Mouse (Mus musculus) stomach, postnatal 0 days (tissue): ENCODE measurements around the gene Neurog2. TPM values are rescaled to one million over a fixed set of nuclear protein-coding genes. Genes with fewer than 3 reads are reported as not detected.

Experiments used
- ATAC-seq: fragments of 200-750 bp; cut with Nextera tagmentation; 2 replicates; pipeline ENCODE4 v1.8.0; 2017; ENCODE audit not compliant: low FRiP score, low TSS enrichment
- DNase-seq: peaks from one replicate; pipeline ENCODE4 v3.0.0-alpha.2; 2016; ENCODE audit warnings: low spot score
- H3K27ac ChIP-seq: fragments of 300-500 bp; sonication (generic); replicated peaks from 2 replicates; pipeline ENCODE4 v1.5.1; 2014; ENCODE audit warnings: mild to moderate bottlenecking, control low read depth
- H3K27me3 ChIP-seq: fragments of 300-500 bp; sonication (generic); 2 replicates; pipeline ENCODE4 v1.6.1; 2014; ENCODE audit warnings: low read length; ENCODE audit not compliant: control insufficient read depth, insufficient read depth
- H3K36me3 ChIP-seq: fragments of 300-500 bp; sonication (generic); 2 replicates; pipeline ENCODE4 v1.6.1; 2014; ENCODE audit warnings: low read length, mixed read lengths; ENCODE audit not compliant: control insufficient read depth, insufficient read depth
- H3K4me1 ChIP-seq: fragments of 300-500 bp; sonication (generic); replicated peaks from 2 replicates; pipeline ENCODE4 v1.6.1; 2014; ENCODE audit warnings: antibody characterized with exemption; ENCODE audit not compliant: control insufficient read depth, insufficient read depth
- H3K4me2 ChIP-seq: fragments of 300-500 bp; sonication (generic); replicated peaks from 2 replicates; pipeline ENCODE4 v1.6.1; 2014; ENCODE audit warnings: low read depth, mild to moderate bottlenecking, control low read depth, moderate library complexity
- H3K4me3 ChIP-seq: fragments of 300-500 bp; sonication (generic); 2 replicates; pipeline ENCODE4 v1.5.1; 2014; ENCODE audit warnings: low read depth, low read length, control low read depth
- H3K9ac ChIP-seq: fragments of 300-500 bp; sonication (generic); 2 replicates; pipeline ENCODE4 v1.6.1; 2014; ENCODE audit warnings: mild to moderate bottlenecking, low read length, control low read depth, mixed read lengths
- H3K9me3 ChIP-seq: fragments of 300-500 bp; sonication (generic); 2 replicates; pipeline ENCODE4 v1.6.1; 2016; ENCODE audit warnings: low read length; ENCODE audit not compliant: control insufficient read depth
- CTCF ChIP-seq: IDR thresholded peaks from 2 replicates; pipeline ENCODE4 v1.5.1; 2016; ENCODE audit warnings: antibody characterized with exemption, low read depth, mild to moderate bottlenecking, moderate library complexity
- EP300 ChIP-seq: optimal IDR thresholded peaks from 2 replicates; pipeline ENCODE3; 2016; ENCODE audit warnings: antibody characterized with exemption
- WGBS: fragments of 180-500 bp; shearing (Covaris S2); extraction: QIAGEN DNeasy Blood & Tissue Kit; methylation state at CpG from one replicate; pipeline ENCODE4 v1.1.7; 2014; 5-methylcytosine and 5-hydroxymethylcytosine counted together
- polyA plus RNA-seq: library from polyadenylated mRNA; unstranded; fragments of >200 nt; fragmentation: Nextera tagmentation; extraction: Ambion mirVana; gene quantifications from 2 replicates; pipeline ENCODE4 v1.2.1, GENCODE M21; 2015

Neurog2 gene
- polyA plus RNA-seq: not detected in 2 replicates

DNA sequence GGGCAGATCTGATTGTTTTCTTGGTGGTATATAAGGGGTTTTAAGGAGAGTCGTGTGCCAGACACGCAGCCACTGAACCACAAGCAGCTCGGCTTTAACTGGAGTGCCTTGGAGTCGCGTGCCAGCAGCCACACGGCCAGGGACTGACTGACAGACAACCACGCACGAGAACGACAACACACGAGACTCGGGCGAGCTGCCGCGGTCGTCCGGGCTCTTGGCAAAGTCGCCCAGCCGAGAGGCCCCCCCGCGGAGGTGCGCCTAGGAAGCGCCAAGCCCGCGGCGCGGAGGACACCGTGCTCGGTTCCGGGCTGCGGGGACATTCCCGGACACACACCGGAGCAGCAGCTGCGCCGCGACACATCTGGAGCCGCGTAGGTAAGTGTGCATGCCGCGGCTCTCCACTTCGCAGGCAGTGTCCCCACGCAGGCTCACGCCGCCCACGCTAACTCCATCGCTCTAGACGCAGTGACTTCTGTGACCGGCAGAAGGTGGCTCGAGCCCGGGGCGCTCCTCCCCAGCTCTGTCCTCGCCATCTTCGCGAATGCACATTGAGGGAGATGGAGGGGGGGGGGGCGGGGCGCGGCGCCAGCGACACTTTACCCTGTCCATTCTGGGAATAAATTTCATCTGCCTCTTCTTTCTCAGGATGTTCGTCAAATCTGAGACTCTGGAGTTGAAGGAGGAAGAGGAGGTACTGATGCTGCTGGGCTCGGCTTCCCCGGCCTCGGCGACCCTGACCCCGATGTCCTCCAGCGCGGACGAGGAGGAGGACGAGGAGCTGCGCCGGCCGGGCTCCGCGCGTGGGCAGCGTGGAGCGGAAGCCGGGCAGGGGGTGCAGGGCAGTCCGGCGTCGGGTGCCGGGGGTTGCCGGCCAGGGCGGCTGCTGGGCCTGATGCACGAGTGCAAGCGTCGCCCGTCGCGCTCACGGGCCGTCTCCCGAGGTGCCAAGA is at the start of gene Neurog2:
TSS of gene Neurog2 (plus strand) at position 56 of the 953 bp plus-strand sequence.
- Histone ChIP-seq H3K27ac (no peak within 1 kb of the TSS), H3K4me2 (peak within 1 kb of the TSS; percentile 70), H3K36me3 (no peaks in the 10 kb centered on the region), H3K9me3 (no peaks in the 10 kb centered on the region), H3K9ac (no peak within 1 kb of the TSS), H3K4me1 (0 out of 2 replicates have a peak, but pooled peaks cover 6% of the 10 kb centered on the region), H3K27me3 (peaks cover 37% of the 10 kb centered on the region), H3K4me3 (peak within 1 kb of the TSS; percentile 43)
- DNase-seq: peak; percentile 25
- ATAC-seq: peak; percentile 48
- TF ChIP-seq CTCF (0 out of 2 replicates have a peak, but pooled peaks have one; percentile 3), EP300 (no peak)
- WGBS: 1% methylated on average over 72 of the region's 92 CpGs

DNA sequence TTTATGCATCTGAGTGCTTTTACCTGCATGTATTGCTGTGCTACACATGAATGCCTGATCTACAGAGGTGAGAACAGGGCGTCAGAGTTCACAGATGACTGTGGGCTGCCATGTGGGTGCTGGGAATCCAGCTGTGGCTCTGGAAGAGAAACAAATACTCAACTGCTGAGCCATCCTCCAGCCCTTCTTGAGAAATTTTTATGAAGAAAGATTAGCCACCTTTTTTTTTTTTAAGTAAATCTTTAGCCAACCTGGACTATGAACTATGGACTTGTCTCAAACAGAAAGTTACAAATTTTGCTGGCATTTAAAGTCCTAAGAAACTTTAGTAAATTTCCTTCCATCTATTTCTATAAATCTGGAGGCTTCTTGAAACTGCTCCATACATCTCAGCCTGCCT is 35.8 kb upstream of the Neurog2 start:
- H3K9ac ChIP-seq: no peak overlapping the region
- no peaks in the 10 kb centered on the region for H3K36me3 ChIP-seq
- H3K4me1 ChIP-seq: no peaks in the 10 kb centered on the region
- H3K9me3 ChIP-seq: no peaks in the 10 kb centered on the region
- no peak overlapping the region for H3K4me2 ChIP-seq
- no peak overlapping the region for H3K4me3 ChIP-seq
- no peak overlapping the region for H3K27ac ChIP-seq
- 71% methylated on average over 1 of the region's 1 CpGs for WGBS
- TF ChIP-seq CTCF: no peak
- TF ChIP-seq EP300: no peak
- no peak for ATAC-seq
- DNase-seq: no peak
- no peaks in the 10 kb centered on the region for H3K27me3 ChIP-seq

- Histone ChIP-seq H3K36me3 (0 out of 2 replicates have a peak, but pooled peaks cover 5% of the 10 kb centered on the region), H3K4me3 (no peak overlapping the region), H3K27me3 (no peaks in the 10 kb centered on the region), H3K9me3 (no peaks in the 10 kb centered on the region), H3K4me1 (no peaks in the 10 kb centered on the region), H3K9ac (no peak overlapping the region), H3K27ac (no peak overlapping the region), H3K4me2 (no peak overlapping the region)
- 94% methylated on average over 2 of the region's 2 CpGs for WGBS
- ATAC-seq: no peak
- TF ChIP-seq EP300 (no peak), CTCF (peak; percentile 55)
- no peak for DNase-seq
These were observed 24.8 kb upstream of the Neurog2 start for GRCm38 (mm10) chr3:127608109-127608508.

DNA sequence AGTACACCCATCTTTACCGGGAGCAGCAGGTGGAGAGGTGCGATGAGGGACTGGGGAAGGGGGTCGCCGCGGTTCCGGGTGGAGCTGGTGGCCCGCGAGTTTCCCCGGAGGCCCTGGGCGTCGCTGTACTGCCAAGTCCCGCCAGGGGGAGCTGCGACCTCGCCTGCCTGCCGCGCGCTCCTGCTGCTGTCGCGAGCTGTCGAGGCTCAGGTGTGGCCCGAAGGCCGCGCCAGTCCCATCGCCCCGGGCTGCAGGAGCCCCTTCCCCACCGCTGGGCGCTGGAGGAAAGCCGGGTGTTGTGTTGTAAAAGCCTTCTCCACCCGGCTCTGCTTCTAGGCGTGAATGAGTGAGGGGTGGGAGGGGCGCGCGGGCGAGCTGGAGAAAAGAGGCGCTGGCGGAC is 7.6 kb upstream of the Neurog2 start:
- Histone ChIP-seq H3K4me2 (peak overlapping the region; percentile 56), H3K4me1 (0 out of 2 replicates have a peak, but pooled peaks cover 3% of the 10 kb centered on the region), H3K9me3 (no peaks in the 10 kb centered on the region), H3K9ac (no peak overlapping the region), H3K27ac (no peak overlapping the region), H3K27me3 (peaks cover 17% of the 10 kb centered on the region; the same call in 1 of the 2 replicates), H3K36me3 (no peaks in the 10 kb centered on the region), H3K4me3 (peak overlapping the region; percentile 42)
- DNase-seq: peak; percentile 84
- TF ChIP-seq EP300: no peak
- peak; percentile 90 for TF ChIP-seq CTCF
- ATAC-seq: peak; percentile 82
- WGBS: under 1% methylated on average over 36 of the region's 36 CpGs

GRCm38 (mm10) chr3:127625701-127626399 is 7.1 kb upstream of the Neurog2 start:
- TF ChIP-seq EP300 (no peak), CTCF (0 out of 2 replicates have a peak, but pooled peaks have one; percentile 14)
- H3K4me2 ChIP-seq: peak overlapping the region; percentile 56
- H3K27me3 ChIP-seq: peaks cover 18% of the 10 kb centered on the region; the same call in 1 of the 2 replicates
- no peak overlapping the region for H3K27ac ChIP-seq
- H3K9ac ChIP-seq: no peak overlapping the region
- H3K36me3 ChIP-seq: no peaks in the 10 kb centered on the region
- H3K4me1 ChIP-seq: 0 out of 2 replicates have a peak, but pooled peaks cover 3% of the 10 kb centered on the region
- H3K9me3 ChIP-seq: no peaks in the 10 kb centered on the region
- ATAC-seq (no peak), DNase-seq (peak; percentile 36)
- H3K4me3 ChIP-seq: peak overlapping the region; percentile 42
- 3% methylated on average over 28 of the region's 28 CpGs for WGBS
